Mouse (Mus musculus): ENCODE results near the gene Spice1. TPM values are rescaled to one million over a fixed set of nuclear protein-coding genes. Genes with fewer than 3 reads are reported as not detected.

The Spice1 gene
- 10 to 100 TPM; 21.6 to 32.2 TPM for polyA plus RNA-seq (2017; shearing (Covaris generic))

DNA sequence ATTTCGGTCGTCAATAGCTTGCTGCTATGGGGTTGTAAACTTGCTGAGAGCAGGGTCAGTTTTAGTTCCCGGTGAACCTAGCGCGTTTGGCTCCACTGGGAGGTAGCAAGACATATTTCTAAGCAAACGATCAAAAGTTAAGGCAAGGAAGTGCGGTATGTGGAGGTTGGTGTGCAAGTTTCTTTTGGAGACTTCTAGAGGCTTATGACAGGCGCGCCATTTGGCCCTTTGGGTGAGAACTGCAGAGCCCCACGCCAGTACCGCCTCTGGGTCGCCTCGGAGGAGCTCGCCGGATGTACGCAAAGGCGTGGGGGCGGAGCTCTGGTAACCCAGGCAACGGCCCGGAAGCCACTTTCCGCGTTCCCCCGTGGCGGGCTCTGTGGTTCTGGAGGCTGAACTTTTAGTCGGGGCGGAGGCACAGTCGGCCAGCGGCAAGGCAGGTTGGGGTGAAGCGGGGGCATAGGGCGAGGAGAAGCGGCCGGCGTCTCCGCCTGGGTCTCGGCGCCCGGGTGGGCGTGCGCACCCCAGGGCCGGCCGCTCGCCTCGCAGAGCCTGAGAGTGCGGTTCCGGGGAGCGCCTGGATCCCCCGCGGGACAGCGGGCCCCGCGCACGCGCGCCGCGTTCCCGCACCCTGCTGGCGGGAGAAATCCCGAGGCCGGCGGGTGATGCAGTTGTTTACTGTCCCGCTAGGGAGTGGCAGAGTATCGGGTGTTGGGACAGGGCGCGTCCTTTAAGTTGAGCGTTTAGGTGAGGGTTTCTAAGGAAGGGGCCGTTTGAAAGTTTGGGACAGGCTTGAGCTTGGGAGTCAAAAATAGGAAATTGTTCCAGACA lies at the start of gene Spice1:
Spice1 (plus strand) TSS at position 51 of the 831 bp plus-strand sequence.

DNA sequence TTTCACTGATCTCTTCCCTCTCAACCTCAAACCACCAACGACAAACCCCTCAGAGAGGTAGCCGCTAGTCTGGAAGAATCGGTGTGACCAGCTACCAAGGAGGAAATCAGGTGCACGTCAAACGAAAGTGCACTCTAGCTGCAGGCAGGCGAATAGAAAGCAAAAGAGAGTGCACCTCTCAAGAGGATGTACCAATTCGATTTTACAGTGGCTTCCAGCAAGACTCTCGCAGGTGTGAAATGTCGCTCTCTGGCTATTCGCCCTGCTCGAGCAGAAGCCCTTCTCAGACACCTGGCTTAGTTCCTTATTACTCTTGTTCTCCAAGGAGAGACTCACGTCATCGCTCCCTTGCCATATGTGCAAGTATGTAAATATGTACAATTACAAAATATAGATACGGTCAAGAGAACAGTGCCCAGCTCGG lies 14.0 kb upstream of the Spice1 start, which contains the start of gene Sidt1:
Sidt1 (minus strand) TSS at position 336 of the 424 bp plus-strand sequence.

DNA sequence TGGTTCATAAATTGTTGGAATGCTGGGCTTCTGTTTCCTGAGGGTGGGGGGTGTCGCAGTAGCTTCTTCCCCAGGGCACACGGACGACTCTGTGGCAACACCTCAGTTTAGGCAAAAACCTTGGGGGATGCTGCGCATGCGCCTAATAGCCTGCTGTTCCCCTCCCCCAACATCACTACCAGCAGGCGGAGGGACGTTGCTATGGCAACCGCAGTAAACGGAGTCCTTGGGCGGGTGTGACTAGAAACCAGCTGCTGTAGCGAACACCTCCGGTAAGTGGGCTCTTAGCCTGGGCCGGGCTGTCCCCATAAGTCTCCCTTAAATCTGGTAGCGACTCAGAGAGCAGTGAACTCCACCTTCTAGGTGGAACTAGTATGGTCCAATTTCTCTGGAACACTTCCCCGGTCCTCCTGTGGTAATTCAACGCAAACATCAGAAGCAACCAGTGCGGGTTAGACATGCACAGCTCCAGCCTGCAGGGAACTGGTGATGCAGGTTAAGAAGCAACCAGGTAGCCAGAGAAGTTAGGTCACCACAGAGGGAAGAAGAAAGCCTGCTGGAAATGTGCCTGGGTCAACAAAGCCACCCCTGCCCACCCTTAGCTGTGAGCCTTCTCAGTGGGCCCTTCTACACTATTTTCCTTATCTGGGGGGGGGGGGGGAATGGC lies 47.8 kb downstream of the Spice1 start, which contains the start of gene Cfap44:
Cfap44 (plus strand) TSS at position 220 of the 667 bp plus-strand sequence.

Other genes starting within 250 kb of the Spice1 start
- gene Atp6v1a, start 207.4 kb upstream of the Spice1 start, polyA plus RNA-seq (2017; shearing (Covaris generic)): 10 to 100 TPM; 22.0 to 28.4 TPM
- 10 to 100 TPM; 68.4 to 68.6 TPM for gene Naa50, start 207.3 kb upstream of the Spice1 start, polyA plus RNA-seq (2017; shearing (Covaris generic))
- 1 to 10 TPM; 5.8 to 5.9 TPM for gene Usf3, start 173.9 kb upstream of the Spice1 start, polyA plus RNA-seq (2017; shearing (Covaris generic))
- gene Sidt1, start 13.9 kb upstream of the Spice1 start, polyA plus RNA-seq (2017; shearing (Covaris generic)): 10 to 100 TPM; 66.3 to 66.6 TPM
- not detected for gene Cfap44, start 47.7 kb downstream of the Spice1 start, polyA plus RNA-seq (2017; shearing (Covaris generic))
- under 1 TPM; 0.23 to 0.80 TPM for gene Boc, start 211.8 kb downstream of the Spice1 start, polyA plus RNA-seq (2017; shearing (Covaris generic))